Mouse (Mus musculus) forebrain, embryonic 14.5 days (tissue): ENCODE results near the gene Cntn6. TPM values are rescaled to one million over a fixed set of nuclear protein-coding genes. Genes with fewer than 3 reads are reported as not detected.

ENCODE experiments used
- ATAC-seq: fragments of 200-750 bp; cut with Nextera tagmentation; 2 replicates; pipeline ENCODE4 v1.8.0; 2017; ENCODE audit warnings: mild to moderate bottlenecking, moderate library complexity
- DNase-seq: peaks from one replicate; pipeline ENCODE4 v3.0.0-alpha.2; 2015; ENCODE audit warnings: low spot score
- H3K27ac ChIP-seq: fragments of 300-500 bp; sonication (generic); 2 replicates; pipeline ENCODE4 v1.5.1; 2014; ENCODE audit warnings: low read depth, mild to moderate bottlenecking, control low read depth, low read length, moderate library complexity
- H3K27me3 ChIP-seq: fragments of 300-500 bp; sonication (generic); replicated peaks from 2 replicates; pipeline ENCODE4 v1.6.1; 2014; ENCODE audit warnings: low read length, control low read depth, mixed read lengths; ENCODE audit not compliant: control insufficient read depth, insufficient read depth
- H3K36me3 ChIP-seq: fragments of 300-500 bp; sonication (generic); 2 replicates; pipeline ENCODE4 v1.6.1; 2014; ENCODE audit warnings: low read length, control low read depth; ENCODE audit not compliant: control insufficient read depth, insufficient read depth
- H3K4me1 ChIP-seq: fragments of 300-500 bp; sonication (generic); 2 replicates; pipeline ENCODE4 v1.6.1; 2014; ENCODE audit warnings: antibody characterized with exemption, low read length, control low read depth; ENCODE audit not compliant: control insufficient read depth, insufficient read depth
- H3K4me2 ChIP-seq: fragments of 300-500 bp; sonication (generic); 2 replicates; pipeline ENCODE4 v1.6.1; 2014; ENCODE audit warnings: mild to moderate bottlenecking, control low read depth, low read length
- H3K4me3 ChIP-seq: fragments of 300-500 bp; sonication (generic); 2 replicates; pipeline ENCODE4 v1.5.1; 2014; ENCODE audit warnings: low read depth, low read length, control low read depth
- H3K9ac ChIP-seq: fragments of 300-500 bp; sonication (generic); 2 replicates; pipeline ENCODE4 v1.6.1; 2014; ENCODE audit warnings: mild to moderate bottlenecking, low read length, control low read depth, moderate library complexity
- H3K9me3 ChIP-seq: fragments of 300-500 bp; sonication (generic); replicated peaks from 2 replicates; pipeline ENCODE4 v1.6.1; 2016; ENCODE audit warnings: low read length, control low read depth, mixed read lengths; ENCODE audit not compliant: control insufficient read depth
- WGBS: fragments of 180-500 bp; shearing (Covaris S2); extraction: QIAGEN DNeasy Blood & Tissue Kit; methylation state at CpG from one replicate; pipeline ENCODE4 v1.1.7; 2014; 5-methylcytosine and 5-hydroxymethylcytosine counted together
- polyA plus RNA-seq: library from polyadenylated mRNA; unstranded; fragments of >200 nt; fragmentation: Nextera tagmentation; extraction: Ambion mirVana; gene quantifications from 2 replicates; pipeline ENCODE4 v1.2.1, GENCODE M21; 2014

The Cntn6 gene
- polyA plus RNA-seq, 1 experiment from 2014 or later = 3.8 TPM

DNA sequence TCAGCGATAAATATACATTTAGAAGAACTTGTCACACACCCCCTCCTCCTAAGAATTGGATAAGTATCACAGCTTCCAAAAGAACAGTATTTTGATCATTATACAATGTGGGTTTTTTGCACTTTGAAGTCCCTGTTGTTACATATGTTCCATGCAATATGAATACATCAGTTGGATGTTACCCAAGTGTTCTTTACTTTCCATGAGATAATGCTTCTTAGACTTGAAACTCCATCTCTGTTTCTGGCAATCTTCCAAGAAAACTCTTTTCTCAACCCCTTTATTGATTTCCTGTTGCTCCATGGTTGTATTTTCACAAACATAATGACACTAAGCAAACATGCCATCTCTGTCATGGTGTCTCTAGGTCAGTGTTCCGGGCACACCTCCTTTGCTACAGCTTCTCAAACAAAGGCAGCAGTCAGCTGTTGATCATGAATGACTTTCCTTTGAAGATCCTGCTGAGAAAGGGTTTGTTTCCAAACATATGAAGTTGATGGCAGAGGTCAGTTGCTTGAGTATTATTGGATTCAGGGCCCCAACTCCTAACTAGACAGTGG is 108.3 kb downstream of the Cntn6 start:
- 78% methylated on average over 2 of the region's 2 CpGs for WGBS
- H3K4me3 ChIP-seq = no peak overlapping the region
- ATAC-seq = no peak
- H3K27ac ChIP-seq = no peak overlapping the region
- no peak overlapping the region for H3K9ac ChIP-seq
- no peak for DNase-seq
- no peaks in the 10 kb centered on the region for H3K27me3 ChIP-seq
- H3K9me3 ChIP-seq = no peaks in the 10 kb centered on the region
- no peaks in the 10 kb centered on the region for H3K36me3 ChIP-seq
- peaks cover 2% of the 10 kb centered on the region; the same call in 1 of the 2 replicates for H3K4me1 ChIP-seq
- no peak overlapping the region for H3K4me2 ChIP-seq

- H3K4me3 ChIP-seq = no peak overlapping the region
- peaks cover 2% of the 10 kb centered on the region; the same call in 1 of the 2 replicates for H3K4me1 ChIP-seq
- H3K9ac ChIP-seq = no peak overlapping the region
- no peak for ATAC-seq
- no peaks in the 10 kb centered on the region for H3K27me3 ChIP-seq
- no peaks in the 10 kb centered on the region for H3K9me3 ChIP-seq
- no peak overlapping the region for H3K27ac ChIP-seq
- no peak for DNase-seq
- H3K4me2 ChIP-seq = no peak overlapping the region
- H3K36me3 ChIP-seq = no peaks in the 10 kb centered on the region
Observed at GRCm38 (mm10) chr6:104602894-104603293, 110.3 kb downstream of the Cntn6 start.

GRCm38 (mm10) chr6:104603371-104603770 is 110.8 kb downstream of the Cntn6 start:
- peak; percentile 46 for ATAC-seq
- Histone ChIP-seq H3K27me3 (no peaks in the 10 kb centered on the region), H3K9ac (no peak overlapping the region), H3K4me2 (no peak overlapping the region), H3K4me3 (no peak overlapping the region), H3K9me3 (no peaks in the 10 kb centered on the region), H3K27ac (no peak overlapping the region), H3K36me3 (no peaks in the 10 kb centered on the region), H3K4me1 (peaks cover 2% of the 10 kb centered on the region; the same call in 1 of the 2 replicates)
- peak; percentile 48 for DNase-seq
- 22% methylated on average over 4 of the region's 4 CpGs for WGBS

- Histone ChIP-seq H3K27me3 (no peaks in the 10 kb centered on the region), H3K9me3 (no peaks in the 10 kb centered on the region), H3K9ac (no peak overlapping the region), H3K4me3 (no peak overlapping the region), H3K27ac (no peak overlapping the region), H3K4me1 (peaks cover 2% of the 10 kb centered on the region; the same call in 1 of the 2 replicates), H3K4me2 (no peak overlapping the region), H3K36me3 (no peaks in the 10 kb centered on the region)
- no peak for ATAC-seq
- WGBS = 31% methylated on average over 3 of the region's 3 CpGs
- peak; percentile 17 for DNase-seq
Observed at GRCm38 (mm10) chr6:104605214-104605613, 112.6 kb downstream of the Cntn6 start.

DNA sequence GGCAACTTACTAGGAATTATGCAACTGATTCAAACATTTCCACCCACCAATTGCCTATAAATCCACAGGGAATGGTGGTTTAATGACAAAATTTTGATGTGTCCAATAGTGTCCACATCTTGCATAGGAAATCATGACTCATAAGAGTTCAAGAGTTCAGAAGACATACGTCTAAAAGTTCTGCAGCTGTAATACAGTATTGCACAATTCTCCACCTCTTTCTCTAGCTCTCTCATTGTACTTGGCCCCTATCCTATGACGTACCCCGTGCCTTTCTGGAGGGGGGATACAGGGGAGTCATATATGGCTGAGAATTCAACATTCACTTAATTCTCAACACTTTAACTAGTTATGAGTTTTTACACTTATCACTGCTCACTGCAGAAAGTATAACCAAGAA is 160.9 kb downstream of the Cntn6 start:
- no peak for DNase-seq
- ATAC-seq = 0 out of 2 replicates have a peak, but pooled peaks have one; percentile 52
- Histone ChIP-seq H3K9me3 (no peaks in the 10 kb centered on the region), H3K4me2 (no peak overlapping the region), H3K4me1 (peaks cover 3% of the 10 kb centered on the region), H3K9ac (no peak overlapping the region), H3K27ac (no peak overlapping the region), H3K27me3 (no peaks in the 10 kb centered on the region), H3K36me3 (no peaks in the 10 kb centered on the region), H3K4me3 (no peak overlapping the region)
- WGBS = 28% methylated on average over 3 of the region's 3 CpGs

GRCm38 (mm10) chr6:104668701-104669100 is 176.1 kb downstream of the Cntn6 start:
- WGBS = 92% methylated on average over 2 of the region's 2 CpGs
- Histone ChIP-seq H3K9ac (no peak overlapping the region), H3K4me3 (no peak overlapping the region), H3K27ac (no peak overlapping the region), H3K4me2 (no peak overlapping the region), H3K27me3 (no peaks in the 10 kb centered on the region), H3K4me1 (no peaks in the 10 kb centered on the region), H3K9me3 (no peaks in the 10 kb centered on the region), H3K36me3 (no peaks in the 10 kb centered on the region)
- DNase-seq (no peak), ATAC-seq (no peak)

DNA sequence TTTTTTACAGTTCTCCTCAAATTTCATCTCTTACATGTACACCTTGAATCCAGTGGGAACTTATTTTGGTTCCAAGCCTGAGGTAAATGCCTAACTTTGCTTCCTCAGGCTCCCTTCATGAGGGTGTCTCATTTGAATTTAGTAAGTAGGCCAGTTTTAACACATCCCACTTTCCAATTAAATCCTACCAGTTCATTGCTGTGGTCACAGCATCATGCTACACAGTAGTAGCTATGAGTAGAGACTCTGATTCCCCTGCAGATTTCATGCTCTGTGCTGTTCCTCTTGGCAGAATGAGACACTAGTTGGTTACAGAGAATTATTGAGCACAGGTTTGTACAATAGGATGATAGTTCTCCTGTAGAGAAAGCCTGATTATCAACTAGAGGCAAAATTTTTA is 181.7 kb downstream of the Cntn6 start:
- no peak overlapping the region for H3K4me3 ChIP-seq
- no peaks in the 10 kb centered on the region for H3K4me1 ChIP-seq
- no peak overlapping the region for H3K27ac ChIP-seq
- no peaks in the 10 kb centered on the region for H3K36me3 ChIP-seq
- no peak overlapping the region for H3K4me2 ChIP-seq
- DNase-seq = no peak
- no peak overlapping the region for H3K9ac ChIP-seq
- H3K27me3 ChIP-seq = no peaks in the 10 kb centered on the region
- no peak for ATAC-seq
- H3K9me3 ChIP-seq = no peaks in the 10 kb centered on the region

DNA sequence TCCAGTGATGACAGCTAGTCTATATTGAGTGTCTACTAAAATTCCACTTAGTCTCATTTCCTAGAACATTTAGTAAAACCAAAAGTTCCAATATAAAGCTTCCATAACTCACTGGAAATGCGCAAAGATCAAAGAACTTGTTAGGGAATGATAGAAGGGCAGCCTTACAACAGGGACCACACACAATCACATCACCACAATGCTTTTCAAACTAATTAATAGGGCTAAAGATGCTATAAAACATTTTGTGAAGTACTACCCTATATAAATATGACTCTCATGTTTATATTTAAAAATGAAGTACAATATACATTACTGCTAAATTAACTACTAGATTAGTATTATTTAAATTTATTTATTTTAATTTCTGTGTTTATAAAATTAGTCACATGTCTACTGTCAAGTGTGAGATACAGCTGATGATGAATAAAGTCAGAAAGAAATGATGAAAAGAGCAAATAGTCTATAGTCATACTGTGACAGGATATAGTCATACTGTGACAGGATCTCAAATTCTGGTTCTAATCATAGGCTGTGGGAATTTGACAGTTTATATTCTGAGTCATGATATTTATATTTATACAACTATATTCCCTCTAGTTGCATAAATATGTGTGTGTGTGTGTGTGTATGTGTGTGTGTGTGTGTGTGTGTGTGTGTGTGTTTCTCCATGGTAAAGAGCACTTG is 187.4 kb downstream of the Cntn6 start:
- no peak overlapping the region for H3K4me3 ChIP-seq
- H3K36me3 ChIP-seq = no peaks in the 10 kb centered on the region
- DNase-seq = no peak
- H3K27ac ChIP-seq = no peak overlapping the region
- ATAC-seq = no peak
- H3K9me3 ChIP-seq = no peaks in the 10 kb centered on the region
- H3K4me1 ChIP-seq = no peaks in the 10 kb centered on the region
- no peak overlapping the region for H3K9ac ChIP-seq
- H3K4me2 ChIP-seq = no peak overlapping the region
- WGBS = 84% methylated on average over 1 of the region's 1 CpGs
- H3K27me3 ChIP-seq = no peaks in the 10 kb centered on the region

- DNase-seq = no peak
Observed at GRCm38 (mm10) chr6:104687980-104688379, 195.4 kb downstream of the Cntn6 start.

More at GRCm38 (mm10) chr6:104687980-104688379, 195.4 kb downstream of the Cntn6 start:
- no peak for ATAC-seq
- H3K27me3 ChIP-seq = no peaks in the 10 kb centered on the region
- H3K9me3 ChIP-seq = no peaks in the 10 kb centered on the region
- no peak overlapping the region for H3K9ac ChIP-seq
- no peak overlapping the region for H3K4me3 ChIP-seq
- H3K4me1 ChIP-seq = no peaks in the 10 kb centered on the region
- WGBS = 79% methylated on average over 3 of the region's 3 CpGs
- no peaks in the 10 kb centered on the region for H3K36me3 ChIP-seq
- no peak overlapping the region for H3K27ac ChIP-seq
- H3K4me2 ChIP-seq = no peak overlapping the region
